Mouse (Mus musculus) layer of hippocampus, adult 9-11 months (tissue): Measurements from ENCODE around the gene Samd13.

Experiments
- DNase-seq: peaks from one replicate; pipeline ENCODE4 v3.0.0; 2022

Gene Samd13

GRCm38 (mm10) chr3:146661907-146662306 lies 23.5 kb downstream of the Samd13 start:
- DNase-seq, result no peak

GRCm38 (mm10) chr3:146661001-146661400 lies 24.4 kb downstream of the Samd13 start:
- no peak for DNase-seq

GRCm38 (mm10) chr3:146659321-146659720 lies 26.1 kb downstream of the Samd13 start:
- no peak for DNase-seq

GRCm38 (mm10) chr3:146658061-146658639 lies 27.2 kb downstream of the Samd13 start:
- peak; percentile 35 for DNase-seq

GRCm38 (mm10) chr3:146657433-146657832 lies 28.0 kb downstream of the Samd13 start:
- peak; percentile 37 for DNase-seq

- no peak for DNase-seq
Observed at GRCm38 (mm10) chr3:146655111-146655577, 30.2 kb downstream of the Samd13 start.

- no peak for DNase-seq
Observed at GRCm38 (mm10) chr3:146653692-146654091, 31.7 kb downstream of the Samd13 start.

GRCm38 (mm10) chr3:146652431-146652830 lies 33.0 kb downstream of the Samd13 start:
- DNase-seq, result no peak

- no peak for DNase-seq
Observed at GRCm38 (mm10) chr3:146651217-146651616, 34.2 kb downstream of the Samd13 start, which contains the start of gene 4930503B20Rik. TSS of gene 4930503B20Rik (minus strand) at chr3:146651317.

- DNase-seq, result no peak
Observed at GRCm38 (mm10) chr3:146650716-146651115, 34.7 kb downstream of the Samd13 start.

- DNase-seq, result no peak
Observed at GRCm38 (mm10) chr3:146649311-146649894, 36.0 kb downstream of the Samd13 start.

- no peak for DNase-seq
Observed at GRCm38 (mm10) chr3:146641818-146642427, 43.5 kb downstream of the Samd13 start.

- no peak for DNase-seq
Observed at GRCm38 (mm10) chr3:146632506-146632905, 52.9 kb downstream of the Samd13 start.

GRCm38 (mm10) chr3:146628227-146628982 lies 57.0 kb downstream of the Samd13 start:
- DNase-seq, result no peak

- peak; percentile 22 for DNase-seq
Observed at GRCm38 (mm10) chr3:146625766-146626165, 59.6 kb downstream of the Samd13 start.

GRCm38 (mm10) chr3:146621966-146622365 lies 63.4 kb downstream of the Samd13 start:
- DNase-seq, result no peak

- peak; percentile 88 for DNase-seq
Observed at GRCm38 (mm10) chr3:146620555-146621249, 64.7 kb downstream of the Samd13 start.

GRCm38 (mm10) chr3:146620101-146620500 lies 65.3 kb downstream of the Samd13 start:
- peak; percentile 71 for DNase-seq

GRCm38 (mm10) chr3:146618357-146618756 lies 67.0 kb downstream of the Samd13 start:
- DNase-seq, result no peak

GRCm38 (mm10) chr3:146617946-146618345 lies 67.4 kb downstream of the Samd13 start:
- DNase-seq, result no peak

- DNase-seq, result peak; percentile 16
Observed at GRCm38 (mm10) chr3:146616533-146617283, 68.7 kb downstream of the Samd13 start.

GRCm38 (mm10) chr3:146615496-146615895 lies 69.9 kb downstream of the Samd13 start, which contains the start of gene Dnase2b:
TSS of gene Dnase2b (minus strand) at chr3:146615596.
- no peak for DNase-seq
